8 mouse cellular contexts compared by ENCODE assay signal in the genomic region with DNA sequence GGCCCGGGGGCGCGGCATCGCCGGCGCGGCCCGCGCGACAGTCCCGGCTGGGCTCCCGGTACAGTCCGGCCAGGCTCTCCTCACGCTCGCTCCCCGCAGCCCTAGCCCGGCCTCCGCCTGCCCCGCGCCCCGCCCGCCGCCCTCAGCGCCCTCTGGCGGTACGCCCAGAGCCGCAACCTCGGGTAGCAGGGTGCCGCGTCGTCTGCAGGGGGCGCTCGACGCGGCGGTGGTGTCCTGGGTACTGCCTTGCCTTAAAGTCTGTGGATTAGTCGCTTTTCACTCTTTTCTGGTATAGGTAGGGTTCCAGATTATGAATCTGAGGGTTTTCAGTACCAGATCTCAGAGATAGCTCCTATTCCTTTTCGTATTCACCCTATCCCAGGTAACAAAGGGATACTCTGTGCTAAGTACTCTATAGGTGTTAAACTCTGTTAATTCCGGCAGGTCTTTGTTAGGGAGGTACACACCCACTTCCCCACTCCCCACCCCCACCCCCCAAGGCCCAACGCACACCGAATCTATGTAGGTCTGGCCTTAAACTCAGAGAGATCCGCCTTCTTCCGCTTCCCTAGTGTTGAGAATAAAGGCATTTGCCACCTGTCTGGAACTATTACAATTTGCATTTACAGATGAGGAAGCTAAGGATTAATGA. TPM values are rescaled to one million over a fixed set of nuclear protein-coding genes. Genes with fewer than 3 reads are reported as not detected.
DNase-seq lines count a peak whose midpoint lies in the region; ATAC-seq lines count a peak whose summit lies in the region.

A gene (minus strand): TSS at position 95 of the 652 bp plus-strand sequence.

- peaks cover 8% of the 10 kb centered on the region for H3K4me1 ChIP-seq in hindbrain, embryonic 11.5 days (replicated peaks; ENCODE audit: control insufficient read depth, insufficient read depth, low read length)

- H3K9me3 ChIP-seq in hindbrain, embryonic 11.5 days (ENCODE audit: control insufficient read depth, low read length): no peaks in the 10 kb centered on the region

- ATAC-seq in frontal cortex, adult (ENCODE audit: low TSS enrichment): peak; percentile 64
- ATAC-seq in hindbrain, embryonic 11.5 days (ENCODE audit: low FRiP score): peak; percentile 82

- H3K4me3 ChIP-seq in hindbrain, embryonic 11.5 days (ENCODE audit: low read depth, low read length): peak within 1 kb of the TSS; percentile 41

- H3K4me2 ChIP-seq in hindbrain, embryonic 11.5 days (replicated peaks; ENCODE audit: low read depth, low read length): peak within 1 kb of the TSS; percentile 83

- peak within 1 kb of the TSS; percentile 47 for H3K9ac ChIP-seq in hindbrain, embryonic 11.5 days (ENCODE audit: low read depth, low read length)

- no peak within 1 kb of the TSS for H3K27ac ChIP-seq in hindbrain, embryonic 11.5 days (ENCODE audit: low read depth, low read length)

- 14% methylated on average over 23 of the region's 43 CpGs for WGBS in hindbrain, embryonic 11.5 days

- DNase-seq in MEL-GATA-1-ER (ENCODE audit: extremely low read depth, low read depth): peak; percentile 32
- peak; percentile 51 for DNase-seq in cerebellum, adult 9-10 months
- DNase-seq in hindbrain, embryonic 11.5 days (ENCODE audit: low spot score): peak; percentile 90
- DNase-seq in layer of hippocampus, postnatal 14 days (ENCODE audit: low spot score in 2 of 2): peak; percentile 55
- DNase-seq in lung, postnatal 14 days: peak; percentile 86
- peak; percentile 84 for DNase-seq in ovary, postnatal 36 days (ENCODE audit: low spot score)
- peak; percentile 63 to 67 for DNase-seq in thymus, postnatal 36 days

- no peaks in the 10 kb centered on the region; the same call in 1 of the 2 replicates for H3K27me3 ChIP-seq in hindbrain, embryonic 11.5 days (ENCODE audit: control insufficient read depth, insufficient read depth, low read length)

- H3K36me3 ChIP-seq in hindbrain, embryonic 11.5 days (ENCODE audit: control insufficient read depth, insufficient read depth, low read length): no peaks in the 10 kb centered on the region

RNA-seq across cellular contexts. Expression of the gene that starts here (rescaled TPM):
- 1.3 and 1.6 TPM in 2 replicates for polyA plus RNA-seq in hindbrain, embryonic 11.5 days (2014; fragmentation: Nextera tagmentation; extraction: Ambion mirVana)
- total RNA-seq in layer of hippocampus, postnatal 14 days (2021): 10 to 100 TPM; 29.6 to 31.2 TPM

Comparison
In these comparisons a context has a peak if more than half of its experiments do, and no peak if none do; other contexts are left out.
1. DNase-seq: peak in every context shown above with its lines; median percentile 90 in hindbrain, embryonic 11.5 days; 86 in lung, postnatal 14 days; 84 in ovary, postnatal 36 days; 65 in thymus, postnatal 36 days; 55 in layer of hippocampus, postnatal 14 days; 51 in cerebellum, adult 9-10 months; 32 in MEL-GATA-1-ER.